Mouse (Mus musculus): Measurements from ENCODE around the gene Ephb1. TPM values are rescaled to one million over a fixed set of nuclear protein-coding genes. Genes with fewer than 3 reads are reported as not detected.

Gene Ephb1
- polyA plus RNA-seq, 1 experiment: 2.5 TPM

DNA sequence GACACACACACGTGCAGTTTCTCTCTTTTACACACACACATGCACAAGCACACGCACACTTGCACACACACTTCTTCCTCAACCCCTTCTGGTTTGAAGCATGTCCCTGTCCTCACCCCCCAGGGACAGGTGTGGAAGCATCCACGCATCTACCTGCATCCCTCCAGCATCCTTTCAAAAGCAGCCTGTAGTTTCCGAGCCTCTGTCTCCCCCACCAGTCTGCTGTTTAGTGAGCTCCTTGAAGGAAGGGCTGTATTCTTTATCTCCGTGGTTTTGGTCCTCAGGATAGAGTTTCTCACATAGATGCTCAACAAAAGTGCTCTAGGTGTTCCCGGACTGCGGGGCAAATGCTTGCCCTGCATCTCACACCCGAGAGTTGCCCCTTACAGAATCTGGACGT is 9.4 kb downstream of the Ephb1 start:
- Histone ChIP-seq H3K36me3 (ENCODE audit: control insufficient read depth, insufficient read depth) (no peaks in the 10 kb centered on the region), H3K79me2 (ENCODE audit: control insufficient read depth, insufficient read depth) (no peaks in the 10 kb centered on the region), H3K4me2 (ENCODE audit: low read depth) (no peak overlapping the region), H3K4me3 (no peak overlapping the region), H3K27me3 (ENCODE audit: control insufficient read depth, insufficient read depth, insufficient read length) (peaks cover 73% of the 10 kb centered on the region), H3ac (ENCODE audit: control insufficient read depth, insufficient read length) (no peak overlapping the region)
- no peak for TF ChIP-seq USF1 (IDR thresholded peaks at IDR 0.05; ENCODE audit: low read depth)
- TF ChIP-seq TCF3 (IDR thresholded peaks at IDR 0.05; ENCODE audit: insufficient read length, low read depth): no peak

DNA sequence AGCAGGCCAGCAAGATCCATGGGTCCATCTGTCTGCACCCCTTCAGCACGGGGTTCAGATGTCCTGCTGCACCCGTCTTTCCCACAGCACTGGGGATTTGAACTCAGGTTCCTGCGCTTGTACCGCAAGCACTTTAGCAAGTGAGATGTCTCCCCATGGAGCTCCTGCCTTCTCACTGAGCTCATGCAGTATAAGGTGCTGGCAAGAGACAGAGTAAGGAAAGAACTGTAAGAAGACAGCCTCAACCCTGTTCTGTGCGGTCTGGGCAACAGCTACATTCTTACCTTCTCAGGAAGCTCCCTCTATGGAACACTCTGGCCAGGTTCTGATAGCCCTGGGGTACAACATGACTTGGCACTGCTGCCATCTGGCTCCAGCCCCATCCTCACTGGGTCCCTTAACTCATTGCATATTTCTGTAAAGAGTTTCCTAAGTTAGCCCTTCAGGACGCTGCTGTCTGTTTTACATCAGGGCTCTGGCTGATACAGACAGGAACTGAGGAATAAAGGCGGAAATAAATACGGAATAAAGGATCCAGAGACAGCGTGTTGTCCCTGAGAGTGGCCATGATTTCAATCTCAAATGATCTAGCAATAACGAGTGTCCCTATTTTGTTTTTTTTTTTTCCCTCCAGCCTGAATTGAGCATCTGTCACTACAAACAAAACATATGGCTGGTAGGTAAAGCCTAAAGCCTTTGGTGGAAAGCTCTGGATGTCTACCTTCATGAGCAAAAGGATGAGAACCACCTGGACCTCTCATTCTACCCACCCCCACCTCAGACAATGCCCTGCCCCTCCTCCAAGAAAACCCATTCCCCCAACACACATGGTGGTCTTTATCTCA is 10.2 kb downstream of the Ephb1 start:
- Histone ChIP-seq H3K27me3 (ENCODE audit: control insufficient read depth, insufficient read depth, insufficient read length) (peaks cover 68% of the 10 kb centered on the region), H3K36me3 (ENCODE audit: control insufficient read depth, insufficient read depth) (no peaks in the 10 kb centered on the region), H3ac (ENCODE audit: control insufficient read depth, insufficient read length) (no peak overlapping the region), H3K4me3 (no peak overlapping the region), H3K79me2 (ENCODE audit: control insufficient read depth, insufficient read depth) (no peaks in the 10 kb centered on the region), H3K4me2 (ENCODE audit: low read depth) (no peak overlapping the region)
- TF ChIP-seq MAX (IDR thresholded peaks at IDR 0.05; ENCODE audit: low read depth) (no peak), POLR2A (IDR thresholded peaks at IDR 0.05; ENCODE audit: insufficient read length, low read depth) (no peak)

DNA sequence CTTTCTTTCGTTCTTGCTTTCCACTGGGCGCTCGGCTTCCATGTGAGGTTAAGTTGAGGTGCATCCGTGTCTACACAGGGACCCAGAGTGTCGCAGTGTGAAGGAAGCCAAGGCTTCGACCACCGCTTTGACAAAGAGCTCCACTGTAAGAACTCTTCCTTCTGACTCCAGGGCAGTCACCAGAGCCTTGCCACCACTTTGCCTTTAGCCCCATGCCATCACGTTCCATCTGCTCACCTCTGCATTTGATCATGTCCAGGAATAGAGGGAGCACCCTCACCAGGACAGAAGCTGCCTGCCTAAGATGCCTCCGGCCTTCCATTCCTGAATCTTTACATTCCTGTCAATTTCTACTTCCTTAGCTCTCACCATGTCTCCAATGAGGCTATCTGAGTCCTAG is 11.4 kb downstream of the Ephb1 start:
- H3K36me3 ChIP-seq (ENCODE audit: control insufficient read depth, insufficient read depth): no peaks in the 10 kb centered on the region
- TF ChIP-seq REST (IDR thresholded peaks at IDR 0.05; ENCODE audit: insufficient read depth, insufficient read length): no peak
- no peak overlapping the region for H3K4me2 ChIP-seq (ENCODE audit: low read depth)
- H3K79me2 ChIP-seq (ENCODE audit: control insufficient read depth, insufficient read depth): no peaks in the 10 kb centered on the region
- H3ac ChIP-seq (ENCODE audit: control insufficient read depth, insufficient read length): no peak overlapping the region
- no peak overlapping the region for H3K4me3 ChIP-seq
- H3K27me3 ChIP-seq (ENCODE audit: control insufficient read depth, insufficient read depth, insufficient read length): peaks cover 55% of the 10 kb centered on the region

DNA sequence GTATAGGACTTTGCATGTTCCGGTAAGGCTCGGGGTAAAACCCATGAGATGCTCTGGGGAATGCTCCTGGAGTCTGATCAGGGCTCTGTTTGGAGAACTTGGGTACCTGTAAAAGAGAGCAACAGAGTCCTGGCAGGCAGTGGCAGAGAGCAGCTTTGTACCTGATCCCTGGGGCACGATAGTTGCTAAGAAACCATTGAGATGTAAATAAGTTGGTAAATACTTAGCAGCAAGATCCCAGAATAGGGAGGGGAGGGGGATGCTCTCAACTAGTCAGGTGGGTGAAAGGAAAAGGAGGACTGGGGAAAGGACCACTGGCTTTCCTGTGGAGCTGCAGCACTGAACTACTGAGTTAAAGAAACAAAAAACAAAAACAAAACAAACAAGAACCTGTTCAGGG is 12.5 kb downstream of the Ephb1 start:
- peaks cover 45% of the 10 kb centered on the region for H3K27me3 ChIP-seq (ENCODE audit: control insufficient read depth, insufficient read depth, insufficient read length)
- TF ChIP-seq MYOD1 (IDR thresholded peaks at IDR 0.05; ENCODE audit: control insufficient read depth in 1 of 3, insufficient read length in 2 of 3, low read depth in 2 of 3): no peak
- TF ChIP-seq POLR2A (IDR thresholded peaks at IDR 0.05; ENCODE audit: insufficient read length, low read depth): no peak
- no peak for TF ChIP-seq MYOG (IDR thresholded peaks at IDR 0.05; ENCODE audit: control insufficient read depth in 1 of 3, insufficient read depth in 1 of 3, insufficient read length in 2 of 3, low read depth in 2 of 3)
- no peak for TF ChIP-seq E2F4 (IDR thresholded peaks at IDR 0.05; ENCODE audit: insufficient read depth)
- no peak for TF ChIP-seq SRF (IDR thresholded peaks at IDR 0.05; ENCODE audit: control insufficient read depth, insufficient read length, low read depth)
- no peak for TF ChIP-seq POLR2AphosphoS2 (IDR thresholded peaks at IDR 0.05; ENCODE audit: insufficient read length, low read depth)
- TF ChIP-seq TCF3 (IDR thresholded peaks at IDR 0.05; ENCODE audit: insufficient read length, low read depth): no peak
- no peak for TF ChIP-seq USF1 (IDR thresholded peaks at IDR 0.05; ENCODE audit: low read depth)
- TF ChIP-seq MAX (IDR thresholded peaks at IDR 0.05; ENCODE audit: low read depth): no peak
- TF ChIP-seq REST (IDR thresholded peaks at IDR 0.05; ENCODE audit: insufficient read depth, insufficient read length): no peak
- no peak for TF ChIP-seq TCF12 (IDR thresholded peaks at IDR 0.05; ENCODE audit: insufficient read depth, poor library complexity, severe bottlenecking)
- no peak for TF ChIP-seq CEBPB (IDR thresholded peaks at IDR 0.05; ENCODE audit: insufficient read depth, poor library complexity, severe bottlenecking)

DNA sequence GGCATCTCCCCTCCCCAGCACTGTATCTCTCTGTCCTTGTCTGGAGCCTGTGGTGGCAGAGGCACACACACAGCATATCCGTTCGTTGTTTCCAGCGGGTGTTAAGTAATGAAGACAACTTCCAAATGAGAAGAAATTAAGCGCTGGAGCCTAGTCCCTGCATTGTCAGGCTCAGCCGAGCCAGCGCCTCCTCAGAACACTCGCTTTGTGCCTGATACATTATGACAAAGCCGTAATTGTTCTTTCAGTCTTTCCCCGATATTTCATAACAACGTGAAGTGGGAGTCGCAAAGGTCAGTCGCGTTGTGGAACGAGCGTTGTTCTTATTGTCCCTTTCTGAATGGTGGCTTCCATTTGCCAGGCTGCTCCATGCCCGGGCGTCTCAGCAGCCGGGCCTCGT is 13.7 kb downstream of the Ephb1 start:
- H3K27me3 ChIP-seq (ENCODE audit: control insufficient read depth, insufficient read depth, insufficient read length): peaks cover 37% of the 10 kb centered on the region
- H3K4me2 ChIP-seq (ENCODE audit: low read depth): no peak overlapping the region
- H3K4me3 ChIP-seq: no peak overlapping the region
- no peaks in the 10 kb centered on the region for H3K79me2 ChIP-seq (ENCODE audit: control insufficient read depth, insufficient read depth)
- H3K36me3 ChIP-seq (ENCODE audit: control insufficient read depth, insufficient read depth): no peaks in the 10 kb centered on the region
- TF ChIP-seq E2F4 (IDR thresholded peaks at IDR 0.05; ENCODE audit: insufficient read depth): no peak
- no peak for TF ChIP-seq MYOG (IDR thresholded peaks at IDR 0.05; ENCODE audit: control insufficient read depth in 1 of 3, insufficient read depth in 1 of 3, insufficient read length in 2 of 3, low read depth in 2 of 3)
- no peak for TF ChIP-seq POLR2A (IDR thresholded peaks at IDR 0.05; ENCODE audit: insufficient read length, low read depth)
- TF ChIP-seq REST (IDR thresholded peaks at IDR 0.05; ENCODE audit: insufficient read depth, insufficient read length): no peak
- no peak for TF ChIP-seq POLR2AphosphoS2 (IDR thresholded peaks at IDR 0.05; ENCODE audit: insufficient read length, low read depth)
- TF ChIP-seq MYOD1 (IDR thresholded peaks at IDR 0.05; ENCODE audit: control insufficient read depth in 1 of 3, insufficient read length in 2 of 3, low read depth in 2 of 3): no peak
- TF ChIP-seq USF1 (IDR thresholded peaks at IDR 0.05; ENCODE audit: low read depth): no peak
- TF ChIP-seq MAX (IDR thresholded peaks at IDR 0.05; ENCODE audit: low read depth): no peak
- no peak for TF ChIP-seq CEBPB (IDR thresholded peaks at IDR 0.05; ENCODE audit: insufficient read depth, poor library complexity, severe bottlenecking)
- TF ChIP-seq SRF (IDR thresholded peaks at IDR 0.05; ENCODE audit: control insufficient read depth, insufficient read length, low read depth): no peak
- TF ChIP-seq TCF3 (IDR thresholded peaks at IDR 0.05; ENCODE audit: insufficient read length, low read depth): no peak
- TF ChIP-seq TCF12 (IDR thresholded peaks at IDR 0.05; ENCODE audit: insufficient read depth, poor library complexity, severe bottlenecking): no peak
- no peak overlapping the region for H3ac ChIP-seq (ENCODE audit: control insufficient read depth, insufficient read length)

More for the DNA sequence above, 12.5 kb downstream of the Ephb1 start:
- Histone ChIP-seq H3K36me3 (ENCODE audit: control insufficient read depth, insufficient read depth) (no peaks in the 10 kb centered on the region), H3K79me2 (ENCODE audit: control insufficient read depth, insufficient read depth) (no peaks in the 10 kb centered on the region), H3K4me2 (ENCODE audit: low read depth) (no peak overlapping the region), H3K4me3 (no peak overlapping the region), H3ac (ENCODE audit: control insufficient read depth, insufficient read length) (no peak overlapping the region)

All from myocyte (in vitro differentiated cells).